Mouse (Mus musculus): ENCODE measurements at regions not wholly inside any gene's neighbourhood (a gene's known extent, or its start where the extent isn't known, plus 50 kb on each side); places are given as distances from the start of the nearest gene placed in this dataset.

- DNase-seq = no peak
These were observed 96.2 kb upstream of the Rxylt1 start for GRCm38 (mm10) chr10:122193343-122193742.

GRCm38 (mm10) chr10:122185152-122185745, 88.1 kb upstream of the Rxylt1 start:
- peak; percentile 4 for DNase-seq

- peak; percentile 66 for DNase-seq
These were observed 85.9 kb upstream of the Rxylt1 start for GRCm38 (mm10) chr10:122183025-122183424.

GRCm38 (mm10) chr10:122149038-122149437, 51.9 kb upstream of the Rxylt1 start:
- no peak for DNase-seq

GRCm38 (mm10) chr10:122148609-122149008, 51.4 kb upstream of the Rxylt1 start:
- no peak for DNase-seq

Measured in right cerebral cortex, postnatal 4 days (tissue).